ENCODE assay signal across 26 mouse cellular contexts in genomic region chr11:85896335-85896985, GRCm38 (mm10). TPM values are rescaled to one million over a fixed set of nuclear protein-coding genes. Genes with fewer than 3 reads are reported as not detected.
DNase-seq lines count a peak whose midpoint lies in the region; ATAC-seq and TF ChIP-seq lines count a peak whose summit lies in the region.
"Had no signal": no experiment of that assay in that cellular context is flagged by ENCODE, and none has a peak within 500 bp of the region (broad histone marks: within the 10 kb centered on the region; RNA-seq: fewer than 3 reads in every experiment).

No protein-coding gene starts in this region.

- H3K4me1 ChIP-seq in limb, embryonic 10.5 days: peaks cover 78% of the 10 kb centered on the region
- 0 out of 2 replicates have a peak, but pooled peaks cover 3% of the 10 kb centered on the region for H3K4me1 ChIP-seq in lung, postnatal 0 days (ENCODE audit: insufficient read depth, low read depth, low read length)
- peaks cover 4% of the 10 kb centered on the region; the same call in 1 of the 2 replicates for H3K4me1 ChIP-seq in stomach, postnatal 0 days (replicated peaks; ENCODE audit: control insufficient read depth, insufficient read depth)
- H3K4me1 ChIP-seq in forebrain, postnatal 0 days (ENCODE audit: insufficient read depth): no peaks in the 10 kb centered on the region
- H3K4me1 ChIP-seq: liver, embryonic 15.5 days had no signal

- WGBS in limb, embryonic 10.5 days: 29% methylated on average over 12 of the region's 13 CpGs
- 28% methylated on average over 10 of the region's 13 CpGs for WGBS in lung, postnatal 0 days
- WGBS in stomach, postnatal 0 days: 47% methylated on average over 10 of the region's 13 CpGs
- 30% methylated on average over 11 of the region's 13 CpGs for WGBS in forebrain, postnatal 0 days

- H3K27me3 ChIP-seq in limb, embryonic 10.5 days (ENCODE audit: low read depth, poor library complexity, severe bottlenecking): peaks cover 98% of the 10 kb centered on the region
- H3K27me3 ChIP-seq in lung, postnatal 0 days (replicated peaks; ENCODE audit: insufficient read depth, low read length): peaks cover 17% of the 10 kb centered on the region; the same call in 1 of the 2 replicates
- H3K27me3 ChIP-seq in stomach, postnatal 0 days (ENCODE audit: control insufficient read depth, insufficient read depth, low read length): peaks cover 18% of the 10 kb centered on the region; the same call in 1 of the 2 replicates
- H3K27me3 ChIP-seq in forebrain, postnatal 0 days (ENCODE audit: insufficient read depth, low read length): peaks cover 81% of the 10 kb centered on the region

- peaks cover 54% of the 10 kb centered on the region for H3K36me3 ChIP-seq in limb, embryonic 10.5 days
- 0 out of 2 replicates have a peak, but pooled peaks cover 1% of the 10 kb centered on the region for H3K36me3 ChIP-seq in lung, postnatal 0 days (ENCODE audit: insufficient read depth, low read length)
- H3K36me3 ChIP-seq in stomach, postnatal 0 days (ENCODE audit: control insufficient read depth, insufficient read depth, low read length): no peaks in the 10 kb centered on the region
- no peaks in the 10 kb centered on the region for H3K36me3 ChIP-seq in forebrain, postnatal 0 days (ENCODE audit: insufficient read depth)
- H3K36me3 ChIP-seq: heart, embryonic 13.5 days; liver, embryonic 15.5 days; midbrain, embryonic 10.5 days had no signal

- peak overlapping the region; percentile 46; the same call in 1 of the 2 replicates for H3K4me2 ChIP-seq in lung, postnatal 0 days (replicated peaks; ENCODE audit: low read depth, low read length)
- H3K4me2 ChIP-seq in stomach, postnatal 0 days (replicated peaks; ENCODE audit: low read depth): no peak overlapping the region
- H3K4me2 ChIP-seq in forebrain, postnatal 0 days (ENCODE audit: low read depth): no peak overlapping the region
- H3K4me2 ChIP-seq: liver, embryonic 15.5 days had no signal

- peak; percentile 21 for DNase-seq in retina, postnatal 1 day
- no peak for DNase-seq in retina, embryonic 14.5 days (ENCODE audit: low spot score)
- DNase-seq in limb, embryonic 10.5 days (ENCODE audit: low spot score): no peak
- DNase-seq in lung, postnatal 0 days (ENCODE audit: low spot score): peak; percentile 69
- DNase-seq in stomach, postnatal 0 days (ENCODE audit: low spot score): peak; percentile 31
- DNase-seq in adrenal gland, postnatal 14 days: no peak
- DNase-seq in forebrain, postnatal 0 days: no peak
- DNase-seq in adrenal gland, postnatal 36 days: no peak
- DNase-seq: cerebellum, postnatal 14 days; right cerebral cortex, adult 18-20 months; thymus, postnatal 4 days had no signal

- peak; percentile 27; the same call in 1 of the 2 replicates for TF ChIP-seq CTCF in lung, postnatal 0 days (IDR thresholded peaks at IDR 0.05)
- no peak for TF ChIP-seq CTCF in stomach, postnatal 0 days (IDR thresholded peaks at IDR 0.05; ENCODE audit: low read depth)
- no peak for TF ChIP-seq CTCF in forebrain, postnatal 0 days (IDR thresholded peaks at IDR 0.05; ENCODE audit: low read depth)

- no peaks in the 10 kb centered on the region for H3K9me3 ChIP-seq in limb, embryonic 10.5 days (replicated peaks)
- H3K9me3 ChIP-seq in lung, postnatal 0 days (ENCODE audit: low read length): no peaks in the 10 kb centered on the region
- H3K9me3 ChIP-seq in stomach, postnatal 0 days (ENCODE audit: control insufficient read depth, low read length): no peaks in the 10 kb centered on the region
- H3K9me3 ChIP-seq in forebrain, postnatal 0 days (ENCODE audit: low read length): no peaks in the 10 kb centered on the region
- H3K9me3 ChIP-seq: heart, embryonic 13.5 days; liver, embryonic 15.5 days; midbrain, embryonic 10.5 days had no signal

- peak overlapping the region; percentile 63; the same call in 1 of the 2 replicates for H3K4me3 ChIP-seq in limb, embryonic 10.5 days
- H3K4me3 ChIP-seq in lung, postnatal 0 days (ENCODE audit: low read depth, low read length): no peak overlapping the region
- H3K4me3 ChIP-seq in stomach, postnatal 0 days (ENCODE audit: low read depth, low read length): no peak overlapping the region
- H3K4me3 ChIP-seq in forebrain, postnatal 0 days (ENCODE audit: low read depth, low read length): no peak overlapping the region
- H3K4me3 ChIP-seq: erythroblast, embryonic 14.5 days; heart, embryonic 13.5 days; liver, embryonic 15.5 days; midbrain, embryonic 10.5 days; myocyte had no signal

- H3K27ac ChIP-seq in limb, embryonic 10.5 days: peak overlapping the region; percentile 97
- H3K27ac ChIP-seq in lung, postnatal 0 days (ENCODE audit: low read length): peak overlapping the region; percentile 40; the same call in 1 of the 2 replicates
- H3K27ac ChIP-seq in stomach, postnatal 0 days (replicated peaks): no peak overlapping the region
- H3K27ac ChIP-seq in forebrain, postnatal 0 days (ENCODE audit: low read depth, low read length): no peak overlapping the region
- H3K27ac ChIP-seq: heart, embryonic 13.5 days; liver, embryonic 15.5 days; midbrain, embryonic 10.5 days had no signal

- peak; percentile 71 for ATAC-seq in lung, postnatal 0 days
- peak; percentile 38; the same call in 1 of the 2 replicates for ATAC-seq in stomach, postnatal 0 days (ENCODE audit: low FRiP score, low TSS enrichment)
- no peak; the same call in 1 of the 2 replicates for ATAC-seq in forebrain, postnatal 0 days
- ATAC-seq: CD4-positive, CD25-positive, alpha-beta regulatory T cell, adult 4 months; forebrain, embryonic 16.5 days; inflammation-experienced regulatory T-cells, adult 6 months had no signal

- H3K9ac ChIP-seq in lung, postnatal 0 days (replicated peaks; ENCODE audit: low read depth): no peak overlapping the region
- H3K9ac ChIP-seq in stomach, postnatal 0 days (ENCODE audit: low read length): no peak overlapping the region
- no peak overlapping the region for H3K9ac ChIP-seq in forebrain, postnatal 0 days
- H3K9ac ChIP-seq: heart, embryonic 13.5 days; liver, embryonic 15.5 days had no signal

- TF ChIP-seq EP300 in lung, postnatal 0 days (IDR thresholded peaks at IDR 0.05): no peak
- TF ChIP-seq EP300 in stomach, postnatal 0 days (optimal IDR thresholded peaks at IDR 0.05): no peak

RNA-seq across cellular contexts. Expression of gene Tbx4, which starts 10.2 kb away (rescaled TPM):
- polyA plus RNA-seq in limb, embryonic 10.5 days (2016; fragmentation: Nextera tagmentation; extraction: Ambion mirVana): 23.5 and 49.0 TPM in 2 replicates
- 46.2 and 48.5 TPM in 2 replicates for polyA plus RNA-seq in lung, postnatal 0 days (2015; fragmentation: Nextera tagmentation; extraction: Ambion mirVana)
- 0.04 and 0.05 TPM in 2 replicates for polyA plus RNA-seq in stomach, postnatal 0 days (2015; fragmentation: Nextera tagmentation; extraction: Ambion mirVana)
- not detected in 2 replicates for total RNA-seq in adrenal gland, postnatal 14 days (2021)
- 0.15 and 0.33 TPM in 2 replicates for total RNA-seq in forebrain, postnatal 0 days (2014; rRNA removed)
- polyA plus RNA-seq in forebrain, postnatal 0 days (2015; fragmentation: Nextera tagmentation; extraction: Ambion mirVana): 0.19 TPM in 2 replicates
- total RNA-seq in adrenal gland, postnatal 36 days (2021): not detected
- total RNA-seq: neutrophil, adult 5-6 weeks had no signal
- polyA plus RNA-seq: CD4-positive, CD25-positive, alpha-beta regulatory T cell, adult 4 months; erythroblast, embryonic 14.5 days; inflammation-experienced regulatory T-cells, adult 6 months; liver, embryonic 15.5 days had no signal

RNA-seq across cellular contexts. Expression of gene Gm11444, which starts 46.3 kb away (rescaled TPM):
- polyA plus RNA-seq in limb, embryonic 10.5 days (2016; fragmentation: Nextera tagmentation; extraction: Ambion mirVana): not detected in 2 replicates
- not detected in 2 replicates for polyA plus RNA-seq in lung, postnatal 0 days (2015; fragmentation: Nextera tagmentation; extraction: Ambion mirVana)
- 0.18 TPM in 1 of 2 replicates, not detected in the other for polyA plus RNA-seq in stomach, postnatal 0 days (2015; fragmentation: Nextera tagmentation; extraction: Ambion mirVana)
- total RNA-seq in adrenal gland, postnatal 14 days (2021): not detected in 2 replicates
- total RNA-seq in forebrain, postnatal 0 days (2014; rRNA removed): not detected in 2 replicates
- not detected in 2 replicates for polyA plus RNA-seq in forebrain, postnatal 0 days (2015; fragmentation: Nextera tagmentation; extraction: Ambion mirVana)
- not detected for total RNA-seq in adrenal gland, postnatal 36 days (2021)
- total RNA-seq: gastrocnemius, postnatal 4 days; hematopoietic stem cell, adult 5-6 weeks; layer of hippocampus, adult 8-10 months; left cerebral cortex, postnatal 10 days; MEL; neutrophil, adult 5-6 weeks had no signal
- polyA plus RNA-seq: erythroblast, embryonic 14.5 days; forebrain, embryonic 16.5 days; heart, embryonic 13.5 days; inflammation-experienced regulatory T-cells, adult 6 months; kidney, embryonic 16.5 days; liver, embryonic 15.5 days; midbrain, embryonic 10.5 days; myocyte had no signal

Comparison
In these comparisons a context has a peak if more than half of its experiments do, and no peak if none do; other contexts are left out.
1. DNase-seq: peak in retina, postnatal 1 day (single experiment), lung, postnatal 0 days (single experiment) and stomach, postnatal 0 days (single experiment); none in retina, embryonic 14.5 days (single experiment), limb, embryonic 10.5 days (single experiment), adrenal gland, postnatal 14 days (single experiment), forebrain, postnatal 0 days (single experiment) and adrenal gland, postnatal 36 days (0 of 2).
2. H3K27ac ChIP-seq: peak in limb, embryonic 10.5 days (single experiment) and lung, postnatal 0 days (single experiment); none in stomach, postnatal 0 days (single experiment) and forebrain, postnatal 0 days (single experiment).
3. RNA of gene Tbx4, which starts 10.2 kb away (polyA plus RNA-seq): 23.5 to 49.0 TPM in limb, embryonic 10.5 days and 46.2 to 48.5 TPM in lung, postnatal 0 days; 0.19 TPM in forebrain, postnatal 0 days and 0.04 to 0.05 TPM in stomach, postnatal 0 days; every median in the first group is over 10 times any median in the second.